Mouse (Mus musculus) olfactory bulb, adult 2 months (tissue): ENCODE measurements around the gene Olfr20. TPM values are rescaled to one million over a fixed set of nuclear protein-coding genes. Genes with fewer than 3 reads are reported as not detected.
"Not testable (repeated sequence)": the region's sequence is repeated elsewhere in the genome, so short reads cannot be mapped to it uniquely, and the experiment has no call there.

Source experiments
- H3K27ac ChIP-seq: fragments of 200-500 bp; 2 replicates; pipeline ENCODE4 v1.5.1; 2012; ENCODE audit warnings: low read depth, low read length; ENCODE audit not compliant: insufficient read depth
- H3K4me1 ChIP-seq: fragments of 200-500 bp; 2 replicates; pipeline ENCODE4 v1.6.1; 2012; ENCODE audit warnings: low read length; ENCODE audit not compliant: control insufficient read depth, insufficient read depth
- H3K4me3 ChIP-seq: fragments of 200-500 bp; 2 replicates; pipeline ENCODE4 v1.5.1; 2012; ENCODE audit warnings: mild to moderate bottlenecking, low read depth, low read length, moderate library complexity; ENCODE audit not compliant: insufficient read depth
- CTCF ChIP-seq: fragments of 200-500 bp; IDR thresholded peaks from 2 replicates; pipeline ENCODE4 v1.5.1; 2012; ENCODE audit warnings: low read depth, mild to moderate bottlenecking, low read length, moderate library complexity; ENCODE audit not compliant: insufficient read depth
- POLR2A ChIP-seq: fragments of 200-500 bp; IDR thresholded peaks from 2 replicates; pipeline ENCODE4 v1.6.1; 2012; ENCODE audit warnings: mild to moderate bottlenecking, low read depth, low read length, moderate library complexity; ENCODE audit not compliant: insufficient read depth
- WGBS: fragments of 180-500 bp; shearing (Covaris S2); methylation state at CpG from one replicate; pipeline ENCODE4 v1.1.7; 2018; 5-methylcytosine and 5-hydroxymethylcytosine counted together
- polyA plus RNA-seq: library from polyadenylated mRNA; stranded (reverse); fragments of >200 nt; gene quantifications from 2 replicates; pipeline ENCODE4 v1.2.4, GENCODE M21; 2012; ENCODE audit warnings: low replicate concordance; ENCODE audit not compliant: missing spikeins, insufficient read depth, insufficient read length

Gene Olfr20
- not detected in 2 replicates for polyA plus RNA-seq

DNA sequence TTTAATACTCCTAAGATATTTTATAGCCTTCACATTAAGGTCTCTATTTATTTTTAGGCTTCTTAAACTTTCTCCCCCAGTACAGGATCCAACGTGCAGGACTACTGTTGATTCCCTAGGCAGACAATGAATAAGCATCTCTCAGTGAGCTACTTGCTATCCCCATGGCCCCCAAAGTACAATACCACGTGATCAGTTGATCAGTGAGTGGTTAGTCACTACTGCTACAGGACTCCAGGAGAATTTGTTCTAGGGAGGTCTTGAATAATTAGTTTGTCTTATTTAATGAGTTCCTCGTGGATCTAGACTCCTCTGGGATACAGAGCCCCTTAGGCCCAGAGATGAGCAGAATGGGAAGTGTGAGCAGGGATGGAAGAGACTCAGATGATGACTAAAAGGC, at the start of gene Olfr20:
TSS of gene Olfr20 (plus strand) at position 301 of the 400 bp plus-strand sequence.
- WGBS = 53% methylated on average over 3 of the region's 3 CpGs
- H3K27ac ChIP-seq = no peak within 1 kb of the TSS
- TF ChIP-seq CTCF = no peak
- no peak for TF ChIP-seq POLR2A
- no peak within 1 kb of the TSS for H3K4me3 ChIP-seq
- H3K4me1 ChIP-seq = no peaks in the 10 kb centered on the region

- WGBS = 14% methylated on average over 2 of the region's 2 CpGs
- Histone ChIP-seq H3K27ac (no peak overlapping the region), H3K4me3 (no peak overlapping the region), H3K4me1 (no peaks in the 10 kb centered on the region)
- no peak for TF ChIP-seq POLR2A
Observed at GRCm38 (mm10) chr11:73303123-73303522, 47.5 kb upstream of the Olfr20 start.

DNA sequence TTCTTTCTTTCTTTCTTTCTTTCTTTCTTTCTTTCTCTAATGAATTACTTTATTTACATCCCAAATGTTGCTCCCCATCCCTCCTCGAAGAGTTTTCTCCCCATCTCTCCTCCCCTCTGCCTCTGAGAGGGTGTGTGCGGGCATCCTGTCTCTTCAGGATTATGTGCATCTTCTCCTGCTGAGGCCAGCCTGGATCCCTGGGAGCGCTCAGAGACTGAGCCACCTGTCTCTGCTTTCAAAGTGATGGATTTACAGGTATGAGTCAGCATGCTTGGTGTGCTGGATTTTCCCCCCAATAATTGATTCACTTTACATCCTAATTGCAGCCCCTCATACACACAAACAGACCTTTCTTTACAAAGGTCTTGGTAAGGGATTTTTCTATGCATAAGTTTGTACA, 34.6 kb upstream of the Olfr20 start:
- TF ChIP-seq POLR2A (no peak), CTCF (no peak)
- no peak overlapping the region for H3K27ac ChIP-seq
- 47% methylated on average over 3 of the region's 3 CpGs for WGBS
- H3K4me3 ChIP-seq = no peak overlapping the region
- H3K4me1 ChIP-seq = no peaks in the 10 kb centered on the region

DNA sequence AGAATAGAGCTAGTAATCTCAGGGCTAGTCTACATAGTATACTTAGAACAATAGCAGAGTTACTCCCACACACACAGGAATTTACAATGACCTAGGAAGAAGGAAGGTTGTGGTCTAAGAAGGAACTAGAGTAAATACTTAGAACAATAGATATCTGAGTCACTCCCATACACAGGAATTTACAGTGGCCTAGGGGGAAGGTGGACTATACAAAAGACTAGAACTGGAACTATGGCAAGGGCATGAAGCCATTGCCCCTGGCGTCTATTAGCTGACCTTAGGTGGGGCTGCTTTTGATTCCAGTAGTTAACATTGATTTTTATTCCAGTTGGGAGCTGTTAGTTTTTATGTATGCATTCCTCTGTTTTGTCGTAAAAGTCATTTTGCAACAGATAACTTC, 32.0 kb upstream of the Olfr20 start:
- H3K27ac ChIP-seq, H3K4me1 ChIP-seq, H3K4me3 ChIP-seq: not testable (repeated sequence)
- 75% methylated on average over 2 of the region's 2 CpGs for WGBS

GRCm38 (mm10) chr11:73321064-73321463, 29.5 kb upstream of the Olfr20 start:
- not testable (repeated sequence) for H3K4me3 ChIP-seq, H3K4me1 ChIP-seq, H3K27ac ChIP-seq
- 91% methylated on average over 13 of the region's 13 CpGs for WGBS

DNA sequence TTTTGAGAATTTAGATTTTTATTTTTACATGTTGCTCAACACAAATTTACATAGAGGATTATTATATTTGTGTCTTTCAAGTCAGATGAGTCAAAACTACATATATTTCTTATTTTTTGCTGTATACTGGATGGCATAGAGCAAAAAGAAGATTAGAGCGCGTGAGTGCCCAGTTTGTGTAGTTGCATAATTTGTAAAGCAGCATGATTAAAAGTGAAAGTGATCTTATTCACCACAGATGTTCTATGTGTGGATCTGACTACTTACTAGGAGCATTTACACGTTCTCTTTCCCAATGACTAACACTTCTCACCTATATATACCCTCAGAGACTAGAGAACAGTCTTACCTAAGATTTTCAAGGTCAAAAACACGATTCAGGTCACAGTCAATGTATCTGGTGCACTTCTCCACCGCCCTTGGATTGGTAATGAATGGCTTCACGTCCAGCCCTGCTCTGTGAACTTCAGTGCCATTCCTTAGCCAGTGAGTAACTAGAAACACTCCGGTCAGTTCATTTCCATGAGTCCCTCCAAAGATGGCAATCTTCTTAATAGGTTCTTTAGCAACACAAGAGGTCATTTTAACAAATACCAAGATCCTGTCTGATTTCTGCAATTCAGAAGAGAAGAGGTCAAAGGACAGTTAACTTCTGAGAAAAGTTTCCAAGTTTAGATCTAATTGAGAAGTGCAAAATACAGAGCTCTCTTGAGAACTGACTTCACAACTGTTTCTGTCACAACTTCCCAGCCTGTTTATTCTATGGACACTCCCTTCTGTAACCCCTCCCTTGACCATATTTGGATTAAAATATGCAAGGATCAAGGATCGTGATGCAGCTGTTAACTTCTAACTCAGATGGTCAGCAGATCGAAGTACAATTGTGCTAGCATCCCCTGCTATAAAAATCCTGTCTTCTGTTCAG, 26.4 kb upstream of the Olfr20 start:
- TF ChIP-seq POLR2A = no peak
- no peak for TF ChIP-seq CTCF
- Histone ChIP-seq H3K27ac (no peak overlapping the region; the same call in 1 of the 2 replicates), H3K4me3 (no peak overlapping the region), H3K4me1 (no peaks in the 10 kb centered on the region)
- WGBS = 70% methylated on average over 9 of the region's 9 CpGs

DNA sequence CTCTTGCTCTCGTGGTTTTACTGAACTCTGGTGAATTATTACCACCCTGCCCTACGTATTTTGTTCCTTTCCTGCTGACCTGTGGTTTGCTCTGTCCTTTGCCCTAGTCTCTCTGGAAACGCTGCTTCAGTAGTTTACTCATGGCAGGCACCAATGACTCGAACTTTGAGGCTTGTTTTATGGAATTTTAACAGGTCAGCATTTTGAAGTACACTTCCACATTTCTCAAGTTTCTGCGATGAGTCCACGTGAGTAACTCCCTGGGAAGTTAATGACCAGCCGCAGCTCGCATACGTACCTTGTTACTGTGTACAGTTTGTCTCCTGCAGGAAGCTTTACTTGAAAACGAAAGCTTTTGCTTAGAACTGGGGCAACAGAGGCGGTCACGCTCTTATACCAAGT, 24.1 kb upstream of the Olfr20 start:
- Histone ChIP-seq H3K4me3 (no peak overlapping the region), H3K27ac (peak overlapping the region; percentile 53; the same call in 1 of the 2 replicates), H3K4me1 (no peaks in the 10 kb centered on the region)
- no peak for TF ChIP-seq POLR2A
- TF ChIP-seq CTCF = no peak
- 55% methylated on average over 12 of the region's 12 CpGs for WGBS

DNA sequence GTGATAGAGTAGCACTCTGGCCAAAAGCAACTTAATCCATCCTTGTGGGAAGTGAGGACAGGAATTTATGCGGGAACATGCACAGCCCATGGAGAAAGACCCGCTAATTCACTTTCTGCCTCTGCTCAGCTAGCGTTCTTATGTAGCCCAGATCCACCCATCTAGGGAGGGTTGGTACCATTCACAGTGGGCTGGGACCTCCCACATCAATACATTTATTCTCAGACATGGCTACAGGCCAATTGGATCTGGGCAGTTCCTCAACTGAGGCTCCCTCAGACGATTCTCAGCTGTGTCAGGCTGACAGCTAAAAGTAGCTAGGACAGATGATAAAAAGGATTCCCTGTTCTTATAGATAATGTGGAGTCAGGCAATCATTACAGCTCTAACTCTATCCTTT, 23.2 kb upstream of the Olfr20 start:
- Histone ChIP-seq H3K4me3 (no peak overlapping the region), H3K27ac (no peak overlapping the region), H3K4me1 (no peaks in the 10 kb centered on the region)
- no peak for TF ChIP-seq POLR2A
- TF ChIP-seq CTCF = no peak
- WGBS = 49% methylated on average over 4 of the region's 4 CpGs

- no peak within 1 kb of the TSS for H3K4me3 ChIP-seq
- no peak within 1 kb of the TSS for H3K27ac ChIP-seq
- no peak for TF ChIP-seq CTCF
- no peak for TF ChIP-seq POLR2A
- H3K4me1 ChIP-seq = no peaks in the 10 kb centered on the region
- 86% methylated on average over 27 of the region's 27 CpGs for WGBS
Observed at GRCm38 (mm10) chr11:73329442-73329841, 21.1 kb upstream of the Olfr20 start, which contains the start of the genes Aspa, Gm49340 and Spata22. Gene Aspa (minus strand): TSS chr11:73329596. Gene Gm49340 (plus strand): TSS chr11:73329741. Gene Spata22 (plus strand): TSS chr11:73329741.
